Mouse (Mus musculus) liver, adult (tissue): ENCODE measurements around the gene Gm17571.

Source experiments
- GATA4 ChIP-seq: IDR thresholded peaks from 2 replicates; pipeline ENCODE4 v1.6.1; 2014; ENCODE audit warnings: mild to moderate bottlenecking, low read length; ENCODE audit not compliant: insufficient replicate concordance

Gene Gm17571

GRCm38 (mm10) chr9:13446703-13447285, at the start of gene Gm17571:
Gene Gm17571 (minus strand): TSS chr9:13446753.
- TF ChIP-seq GATA4, result no peak

GRCm38 (mm10) chr9:13495530-13495929, 49.0 kb upstream of the Gm17571 start:
- TF ChIP-seq GATA4, result no peak

- no peak for TF ChIP-seq GATA4
These were observed 47.2 kb upstream of the Gm17571 start for GRCm38 (mm10) chr9:13493746-13494145.

GRCm38 (mm10) chr9:13492807-13493206, 46.3 kb upstream of the Gm17571 start:
- no peak for TF ChIP-seq GATA4

- TF ChIP-seq GATA4, result no peak
These were observed 45.5 kb upstream of the Gm17571 start for GRCm38 (mm10) chr9:13491854-13492620.

GRCm38 (mm10) chr9:13491107-13491506, 44.6 kb upstream of the Gm17571 start:
- no peak for TF ChIP-seq GATA4

GRCm38 (mm10) chr9:13485914-13486313, 39.4 kb upstream of the Gm17571 start:
- no peak for TF ChIP-seq GATA4

GRCm38 (mm10) chr9:13484267-13485240, 38.0 kb upstream of the Gm17571 start:
- no peak for TF ChIP-seq GATA4

- TF ChIP-seq GATA4, result no peak
These were observed 36.9 kb upstream of the Gm17571 start for GRCm38 (mm10) chr9:13483199-13484068.

- TF ChIP-seq GATA4, result no peak
These were observed 32.7 kb upstream of the Gm17571 start for GRCm38 (mm10) chr9:13479275-13479674.

- no peak for TF ChIP-seq GATA4
These were observed 28.4 kb upstream of the Gm17571 start for GRCm38 (mm10) chr9:13474951-13475350.

- TF ChIP-seq GATA4, result no peak
These were observed 23.5 kb upstream of the Gm17571 start for GRCm38 (mm10) chr9:13470013-13470412.

- no peak for TF ChIP-seq GATA4
These were observed 22.2 kb upstream of the Gm17571 start for GRCm38 (mm10) chr9:13468778-13469177.

- no peak for TF ChIP-seq GATA4
These were observed 21.2 kb upstream of the Gm17571 start for GRCm38 (mm10) chr9:13467745-13468144.

- TF ChIP-seq GATA4, result no peak
These were observed 20.3 kb upstream of the Gm17571 start for GRCm38 (mm10) chr9:13466816-13467215.
